Mouse (Mus musculus) spleen, adult 2 months (tissue): ENCODE measurements around the gene Klf7. TPM values are rescaled to one million over a fixed set of nuclear protein-coding genes. Genes with fewer than 3 reads are reported as not detected.

Experiments used
- DNase-seq, 2 experiments: peaks; one replicate each; pipeline versions ENCODE4 v3.0.0 to v3.0.0-alpha.2; 2012 to 2021; ENCODE audit warnings: low spot score in 2 of 2, low read depth in 1 of 2
- H3K27ac ChIP-seq: fragments of 200-500 bp; 2 replicates; pipeline ENCODE4 v1.5.1; 2012; ENCODE audit warnings: low read length, inconsistent platforms; ENCODE audit not compliant: insufficient read depth
- H3K27me3 ChIP-seq: fragments of 200-500 bp; 2 replicates; pipeline ENCODE4 v1.6.1; 2012; ENCODE audit warnings: mild to moderate bottlenecking, moderate library complexity, low read length, inconsistent platforms; ENCODE audit not compliant: control insufficient read depth, insufficient read depth
- H3K36me3 ChIP-seq: fragments of 200-500 bp; 2 replicates; pipeline ENCODE4 v1.6.1; 2012; ENCODE audit warnings: mild to moderate bottlenecking, low read length, inconsistent platforms; ENCODE audit not compliant: control insufficient read depth, insufficient read depth
- H3K4me1 ChIP-seq: fragments of 200-500 bp; 2 replicates; pipeline ENCODE4 v1.6.1; 2011; ENCODE audit warnings: inconsistent platforms; ENCODE audit not compliant: control insufficient read depth, insufficient read depth, insufficient read length
- H3K4me3 ChIP-seq: fragments of 200-500 bp; 2 replicates; pipeline ENCODE4 v1.5.1; 2011; ENCODE audit warnings: mild to moderate bottlenecking, inconsistent platforms; ENCODE audit not compliant: insufficient read depth, insufficient read length; ENCODE audit errors: extremely low read depth
- CTCF ChIP-seq: fragments of 200-500 bp; IDR thresholded peaks from 2 replicates; pipeline ENCODE4 v1.5.1; 2011; ENCODE audit warnings: mild to moderate bottlenecking, inconsistent platforms; ENCODE audit not compliant: insufficient read depth, insufficient read length, insufficient replicate concordance; ENCODE audit errors: extremely low read depth
- POLR2A ChIP-seq: fragments of 200-500 bp; IDR thresholded peaks from 2 replicates; pipeline ENCODE4 v1.6.1; 2011; ENCODE audit warnings: low read depth, low read length, inconsistent platforms
- WGBS: fragments of 180-500 bp; shearing (Covaris S2); methylation state at CpG from one replicate; pipeline ENCODE4 v1.1.7; 2018; 5-methylcytosine and 5-hydroxymethylcytosine counted together
- polyA plus RNA-seq: library from polyadenylated mRNA; depleted of rRNA; stranded (reverse); fragments of >200 nt; gene quantifications from 2 replicates; pipeline ENCODE4 v1.2.3, GENCODE M21; 2012

Gene Klf7
- polyA plus RNA-seq, 1 experiment = 11.5 TPM

- DNase-seq = no peak
- H3K36me3 ChIP-seq = no peaks in the 10 kb centered on the region
- no peak overlapping the region for H3K27ac ChIP-seq
- TF ChIP-seq CTCF (no peak), POLR2A (no peak)
- 93% methylated on average over 9 of the region's 9 CpGs for WGBS
- H3K27me3 ChIP-seq = no peaks in the 10 kb centered on the region
- H3K4me1 ChIP-seq = peaks cover 6% of the 10 kb centered on the region; the same call in 1 of the 2 replicates
- no peak overlapping the region for H3K4me3 ChIP-seq
Measured at GRCm38 (mm10) chr1:64091591-64091990, 30.5 kb downstream of the Klf7 start.

GRCm38 (mm10) chr1:64090566-64090965 lies 31.5 kb downstream of the Klf7 start:
- Histone ChIP-seq H3K27me3 (no peaks in the 10 kb centered on the region), H3K4me3 (no peak overlapping the region), H3K36me3 (no peaks in the 10 kb centered on the region), H3K27ac (no peak overlapping the region), H3K4me1 (peaks cover 6% of the 10 kb centered on the region; the same call in 1 of the 2 replicates)
- no peak for DNase-seq
- WGBS = 83% methylated on average over 5 of the region's 5 CpGs
- no peak for TF ChIP-seq CTCF
- TF ChIP-seq POLR2A = no peak

DNA sequence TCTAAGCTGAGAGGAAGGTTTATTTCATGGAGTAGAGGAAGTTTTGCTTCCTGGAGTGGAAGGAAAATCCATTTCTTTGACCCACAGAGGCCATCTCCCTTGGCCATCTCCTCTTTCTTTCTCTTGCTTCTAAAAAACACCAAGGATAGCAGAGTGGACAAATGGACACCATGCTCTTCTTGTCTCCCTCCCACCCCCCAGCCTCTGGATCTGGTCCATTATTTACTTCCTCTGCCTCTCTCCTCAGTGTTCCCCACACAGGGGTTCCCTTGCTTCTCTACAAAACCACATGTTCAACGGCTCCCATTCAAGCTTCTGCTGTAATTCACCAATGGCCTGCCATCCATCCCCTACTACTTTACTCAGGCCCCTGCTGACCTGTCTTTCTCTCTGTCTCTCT lies 32.4 kb downstream of the Klf7 start:
- Histone ChIP-seq H3K36me3 (no peaks in the 10 kb centered on the region), H3K4me3 (no peak overlapping the region), H3K27ac (no peak overlapping the region), H3K4me1 (peaks cover 6% of the 10 kb centered on the region; the same call in 1 of the 2 replicates), H3K27me3 (no peaks in the 10 kb centered on the region)
- 27% methylated on average over 1 of the region's 1 CpGs for WGBS
- TF ChIP-seq POLR2A (no peak), CTCF (no peak)
- no peak for DNase-seq

- Histone ChIP-seq H3K4me1 (peaks cover 6% of the 10 kb centered on the region; the same call in 1 of the 2 replicates), H3K27me3 (no peaks in the 10 kb centered on the region), H3K27ac (no peak overlapping the region), H3K4me3 (no peak overlapping the region), H3K36me3 (no peaks in the 10 kb centered on the region)
- DNase-seq = peak in 1 of 2 experiments; percentile 5
- WGBS = 74% methylated on average over 12 of the region's 12 CpGs
- no peak for TF ChIP-seq POLR2A
- no peak for TF ChIP-seq CTCF
Measured at GRCm38 (mm10) chr1:64088604-64089320, 33.3 kb downstream of the Klf7 start.

DNA sequence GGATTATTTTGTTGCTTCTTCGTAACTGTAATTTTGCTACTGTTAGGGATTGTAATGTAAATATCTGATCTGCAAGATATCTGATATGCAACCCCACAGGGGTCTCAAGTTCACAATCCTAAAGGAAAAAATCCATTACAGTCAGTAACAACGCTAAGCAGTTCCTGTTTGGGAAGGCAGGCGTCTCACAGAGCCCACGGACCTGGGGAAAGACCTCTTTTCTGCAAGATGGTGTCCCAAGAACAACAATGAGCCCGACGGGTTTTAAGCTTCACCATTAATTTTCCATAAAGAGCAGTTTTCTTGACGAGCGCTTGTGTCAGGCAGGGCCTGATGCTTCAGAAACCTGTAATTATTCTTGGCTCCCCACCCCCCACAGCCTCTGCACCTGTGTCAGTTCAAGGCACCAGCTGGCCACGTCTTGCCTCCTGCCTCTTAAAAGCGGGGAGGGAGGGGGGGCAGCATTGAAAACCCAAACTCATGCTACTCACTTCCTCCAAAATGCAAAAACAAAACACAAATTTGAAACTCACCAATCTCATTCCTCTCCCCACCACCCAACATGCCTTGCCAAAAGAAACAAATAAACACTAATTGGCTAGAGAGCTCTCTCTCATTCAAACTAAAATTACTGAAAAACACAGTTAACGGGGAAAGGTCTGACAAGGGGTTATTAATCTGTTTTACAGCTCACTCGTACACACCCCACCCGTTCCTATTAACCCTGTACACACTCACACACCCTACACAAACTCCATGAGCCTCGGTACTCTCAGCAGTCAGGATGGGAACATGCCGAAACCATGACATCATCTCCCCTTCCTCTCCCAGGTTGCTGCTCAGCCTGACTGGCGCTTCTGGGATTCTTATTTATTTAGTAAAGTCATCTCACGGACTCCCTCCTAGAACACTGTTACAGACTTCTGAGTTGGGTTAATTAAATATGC lies 34.2 kb downstream of the Klf7 start:
- Histone ChIP-seq H3K4me1 (peaks cover 6% of the 10 kb centered on the region; the same call in 1 of the 2 replicates), H3K27me3 (no peaks in the 10 kb centered on the region), H3K4me3 (no peak overlapping the region), H3K36me3 (no peaks in the 10 kb centered on the region), H3K27ac (no peak overlapping the region)
- TF ChIP-seq POLR2A (no peak), CTCF (no peak)
- WGBS = 27% methylated on average over 17 of the region's 17 CpGs
- peak; percentile 33 to 43 for DNase-seq

DNA sequence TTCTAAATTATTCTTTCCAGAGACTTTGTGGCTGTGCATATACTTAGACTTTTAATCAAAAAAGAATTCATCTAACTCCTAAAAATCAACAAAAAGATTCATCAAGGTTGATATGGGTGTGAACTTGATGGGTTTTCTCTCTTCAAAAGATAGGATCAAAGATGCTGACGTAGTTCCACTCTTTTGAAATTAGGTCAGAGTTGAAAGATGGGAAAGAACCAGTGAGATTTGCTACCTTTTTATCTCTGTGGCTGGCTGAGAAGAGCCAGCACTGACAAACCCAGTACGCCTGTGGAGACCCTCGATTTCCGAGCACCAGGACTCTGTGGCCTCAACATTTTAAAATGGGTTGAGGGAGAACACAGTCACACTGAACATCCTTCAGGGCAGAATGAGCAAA lies 36.2 kb downstream of the Klf7 start:
- Histone ChIP-seq H3K27me3 (no peaks in the 10 kb centered on the region), H3K36me3 (no peaks in the 10 kb centered on the region), H3K27ac (no peak overlapping the region), H3K4me1 (peaks cover 6% of the 10 kb centered on the region; the same call in 1 of the 2 replicates), H3K4me3 (no peak overlapping the region)
- WGBS = 76% methylated on average over 4 of the region's 4 CpGs
- no peak for TF ChIP-seq POLR2A
- TF ChIP-seq CTCF = no peak
- peak in 1 of 2 experiments; percentile 22 for DNase-seq

- DNase-seq = no peak
- no peaks in the 10 kb centered on the region for H3K36me3 ChIP-seq
- no peaks in the 10 kb centered on the region for H3K27me3 ChIP-seq
- no peak overlapping the region for H3K27ac ChIP-seq
- 54% methylated on average over 4 of the region's 4 CpGs for WGBS
- peaks cover 6% of the 10 kb centered on the region; the same call in 1 of the 2 replicates for H3K4me1 ChIP-seq
- no peak overlapping the region for H3K4me3 ChIP-seq
- TF ChIP-seq POLR2A (no peak), CTCF (no peak)
Measured at GRCm38 (mm10) chr1:64085361-64085760, 36.7 kb downstream of the Klf7 start.
